Mouse (Mus musculus) left cerebral cortex, adult 2 months (tissue): Measurements from ENCODE around the gene Wdr72. TPM values are rescaled to one million over a fixed set of nuclear protein-coding genes. Genes with fewer than 3 reads are reported as not detected.

Experiments
- DNase-seq, 2 experiments: peaks; one replicate each; pipeline ENCODE4 v3.0.0; 2021 to 2022; ENCODE audit warnings: low spot score in 2 of 2, mixed read lengths in 1 of 2; ENCODE audit errors: extremely low spot score in 1 of 2
- H3K27ac ChIP-seq: fragments of 200-600 bp; 2 replicates; pipeline ENCODE4 v1.8.1; 2022
- H3K4me3 ChIP-seq: fragments of 200-600 bp; 2 replicates; pipeline ENCODE4 v1.8.1; 2022
- CTCF ChIP-seq: fragments of 200-600 bp; IDR thresholded peaks from 2 replicates; pipeline ENCODE4 v1.8.1; 2022; ENCODE audit warnings: antibody characterized with exemption, mild to moderate bottlenecking, moderate library complexity
- intact Hi-C: fragments of 180-260 bp; cut with DNase I; formaldehyde crosslinking; loops from one replicate; pipeline ENCODE4 v1.15.1; 2025
- long read RNA-seq, 2 experiments: library from polyadenylated mRNA; stranded (forward); transcript quantifications; one replicate each; pipeline ENCODE4 v2.0.0; 2021; ENCODE audit warnings: borderline mapping rate in 2 of 2
- total RNA-seq, 2 experiments: library from RNA; stranded (reverse); gene quantifications; 2 replicates each; pipeline ENCODE4 v1.2.3; 2021

Wdr72 gene
- under 1 TPM in 1 of 2 experiments, not detected in 1; 0.07 TPM for total RNA-seq
- long read RNA-seq, experiment 1: 0 reads
- long read RNA-seq, experiment 2: 0 reads

GRCm38 (mm10) chr9:74109761-74110460 lies at the start of gene Wdr72:
Wdr72 (plus strand) TSS chr9:74110356.
- TF ChIP-seq CTCF: no peak
- intact Hi-C loops: no loop called here
- no peak for DNase-seq
- H3K27ac ChIP-seq: no peak within 1 kb of the TSS
- no peak within 1 kb of the TSS for H3K4me3 ChIP-seq

- DNase-seq: no peak
- intact Hi-C loops: no loop called here
- Histone ChIP-seq H3K4me3 (no peak overlapping the region), H3K27ac (no peak overlapping the region)
- peak; percentile 35 for TF ChIP-seq CTCF
These were observed 43.9 kb upstream of the Wdr72 start for GRCm38 (mm10) chr9:74066278-74066677.

GRCm38 (mm10) chr9:74066766-74067165 lies 43.4 kb upstream of the Wdr72 start:
- H3K27ac ChIP-seq: no peak overlapping the region
- no peak for DNase-seq
- TF ChIP-seq CTCF: no peak
- intact Hi-C loops: no loop called here
- H3K4me3 ChIP-seq: no peak overlapping the region

- no peak for DNase-seq
- Histone ChIP-seq H3K4me3 (no peak overlapping the region), H3K27ac (no peak overlapping the region)
- no peak for TF ChIP-seq CTCF
- intact Hi-C loops: no loop called here
These were observed 34.2 kb upstream of the Wdr72 start for GRCm38 (mm10) chr9:74075958-74076357.

GRCm38 (mm10) chr9:74078458-74078857 lies 31.7 kb upstream of the Wdr72 start:
- no peak for DNase-seq
- TF ChIP-seq CTCF: no peak; the same call in 1 of the 2 replicates

GRCm38 (mm10) chr9:74080241-74080640 lies 29.9 kb upstream of the Wdr72 start:
- TF ChIP-seq CTCF: peak; percentile 58
- Histone ChIP-seq H3K4me3 (no peak overlapping the region), H3K27ac (no peak overlapping the region)
- intact Hi-C loops: no loop called here
- DNase-seq: no peak

More at GRCm38 (mm10) chr9:74078458-74078857, 31.7 kb upstream of the Wdr72 start:
- Histone ChIP-seq H3K4me3 (no peak overlapping the region), H3K27ac (no peak overlapping the region)
- intact Hi-C loops: loop anchor here (2.0 kb wide), 1 partner anchor 922 kb away; no protein-coding TSS in a partner anchor

GRCm38 (mm10) chr9:74101591-74101990 lies 8.6 kb upstream of the Wdr72 start:
- no peak for DNase-seq
- no peak overlapping the region for H3K4me3 ChIP-seq
- no peak overlapping the region for H3K27ac ChIP-seq
- intact Hi-C loops: no loop called here
- no peak for TF ChIP-seq CTCF

- H3K4me3 ChIP-seq: no peak overlapping the region
- intact Hi-C loops: no loop called here
- H3K27ac ChIP-seq: no peak overlapping the region
- no peak for DNase-seq
- TF ChIP-seq CTCF: no peak
These were observed 7.5 kb upstream of the Wdr72 start for GRCm38 (mm10) chr9:74102615-74103014.

GRCm38 (mm10) chr9:74110461-74110816 lies 283 bp downstream of the Wdr72 start:
- DNase-seq: no peak
- H3K4me3 ChIP-seq: no peak overlapping the region
- no peak overlapping the region for H3K27ac ChIP-seq
- intact Hi-C loops: no loop called here
- TF ChIP-seq CTCF: no peak

GRCm38 (mm10) chr9:74112526-74112925 lies 2.4 kb downstream of the Wdr72 start:
- intact Hi-C loops: no loop called here
- no peak for TF ChIP-seq CTCF
- Histone ChIP-seq H3K4me3 (no peak overlapping the region), H3K27ac (no peak overlapping the region)
- no peak for DNase-seq

GRCm38 (mm10) chr9:74126222-74126621 lies 16.1 kb downstream of the Wdr72 start:
- no peak overlapping the region for H3K27ac ChIP-seq
- no peak for DNase-seq
- TF ChIP-seq CTCF: no peak
- H3K4me3 ChIP-seq: no peak overlapping the region
- intact Hi-C loops: no loop called here

GRCm38 (mm10) chr9:74134010-74134409 lies 23.9 kb downstream of the Wdr72 start:
- Histone ChIP-seq H3K27ac (no peak overlapping the region), H3K4me3 (no peak overlapping the region)
- TF ChIP-seq CTCF: no peak
- no peak for DNase-seq
- intact Hi-C loops: no loop called here

GRCm38 (mm10) chr9:74141864-74142263 lies 31.7 kb downstream of the Wdr72 start:
- Histone ChIP-seq H3K27ac (no peak overlapping the region), H3K4me3 (no peak overlapping the region)
- intact Hi-C loops: loop anchor here (1.0 to 5.0 kb wide), 3 partner anchors 140 to 729 kb away; no protein-coding TSS in a partner anchor
- DNase-seq: peak; percentile 52 to 72
- TF ChIP-seq CTCF: no peak; the same call in none of the 2 replicates
